Mouse (Mus musculus): ENCODE measurements around the gene Vmn1r198.
"Not testable (repeated sequence)": the region's sequence is repeated elsewhere in the genome, so short reads cannot be mapped to it uniquely, and the experiment has no call there.

The Vmn1r198 gene

GRCm38 (mm10) chr13:22350064-22350463, at the start of gene Vmn1r198:
Gene Vmn1r198 (plus strand): TSS chr13:22350364.
- in situ Hi-C loops (cut with MboI, MseI): no loop called here

DNA sequence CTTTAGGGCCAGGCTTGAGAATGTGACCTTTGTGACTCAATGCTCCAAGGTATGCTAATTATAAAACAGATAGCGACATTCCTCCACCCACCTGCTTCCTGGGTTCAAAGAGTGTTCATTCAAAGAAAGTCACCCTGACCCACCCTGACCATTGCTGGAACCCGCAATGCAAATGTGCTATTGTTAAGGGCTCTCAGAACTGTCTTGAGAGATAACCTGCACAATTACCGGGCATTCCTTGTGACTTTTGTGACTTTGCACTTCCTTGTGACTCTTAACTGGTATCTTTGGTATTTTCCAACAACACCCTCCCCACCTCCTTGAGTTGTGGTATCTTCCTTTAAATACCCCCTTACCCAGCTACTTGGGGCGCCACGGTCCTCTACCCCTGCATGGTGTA, 42.1 kb upstream of the Vmn1r198 start:
- in situ Hi-C loops (cut with MboI, MseI): not testable (repeated sequence)

GRCm38 (mm10) chr13:22315361-22315760, 34.8 kb upstream of the Vmn1r198 start:
- in situ Hi-C loops (cut with MboI, MseI): no loop called here

- in situ Hi-C loops (cut with MboI, MseI): no loop called here
Measured at GRCm38 (mm10) chr13:22317366-22317765, 32.8 kb upstream of the Vmn1r198 start.

GRCm38 (mm10) chr13:22320091-22320490, 30.1 kb upstream of the Vmn1r198 start:
- in situ Hi-C loops (cut with MboI, MseI): no loop called here

DNA sequence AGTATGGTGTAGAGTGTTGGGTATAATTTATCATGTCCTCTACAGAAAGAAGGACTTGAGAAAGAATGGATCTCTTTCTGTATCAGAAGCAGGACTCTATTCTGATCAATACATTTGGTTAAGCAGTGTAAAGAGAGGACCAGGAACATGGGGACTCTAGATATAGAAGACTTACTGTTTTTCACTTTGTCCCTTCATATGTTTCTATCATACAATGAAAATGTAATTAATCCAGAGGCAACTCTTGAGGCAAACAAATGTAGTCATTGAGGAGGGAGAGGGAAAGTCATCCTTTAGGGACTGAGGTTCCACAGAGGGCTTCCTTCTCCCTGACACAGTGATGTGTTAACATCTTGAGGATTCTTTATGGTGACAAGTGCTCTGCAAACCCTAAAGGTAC, 25.9 kb upstream of the Vmn1r198 start, which contains the start of gene Vmn1r197:
Gene Vmn1r197, plus strand, starts transcription at position 301 of the 400 bp plus-strand sequence.
- in situ Hi-C loops (cut with MboI, MseI): no loop called here

GRCm38 (mm10) chr13:22333269-22333668, 16.9 kb upstream of the Vmn1r198 start:
- in situ Hi-C loops (cut with MboI, MseI): no loop called here

- in situ Hi-C loops (cut with MboI, MseI): no loop called here
Measured at GRCm38 (mm10) chr13:22335565-22335964, 14.6 kb upstream of the Vmn1r198 start.

- in situ Hi-C loops (cut with MboI, MseI): no loop called here
Measured at GRCm38 (mm10) chr13:22350813-22351212, 649 bp downstream of the Vmn1r198 start.

DNA sequence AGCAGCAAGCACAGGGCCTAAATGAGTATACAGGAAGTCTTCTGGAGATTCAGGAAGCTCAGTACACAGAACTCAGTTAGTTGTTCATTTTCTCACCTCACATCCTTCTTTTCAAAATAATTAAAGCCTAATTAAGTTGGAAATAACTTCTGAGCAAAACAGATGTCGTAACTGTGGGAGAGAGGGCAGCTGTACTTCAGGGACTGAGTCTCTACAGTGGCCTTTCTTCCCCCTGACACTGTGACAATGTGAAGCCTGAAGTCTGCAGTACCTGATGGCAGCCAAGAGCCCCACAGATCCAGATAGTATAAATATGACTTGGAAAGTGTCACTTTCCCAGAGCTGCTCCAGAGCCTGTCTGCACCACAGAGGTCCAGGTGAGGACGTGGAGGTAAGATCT, 29.4 kb downstream of the Vmn1r198 start, which contains the start of gene Vmn1r199:
Gene Vmn1r199, plus strand, starts transcription at position 301 of the 400 bp plus-strand sequence.
- in situ Hi-C loops (cut with MboI, MseI): no loop called here

DNA sequence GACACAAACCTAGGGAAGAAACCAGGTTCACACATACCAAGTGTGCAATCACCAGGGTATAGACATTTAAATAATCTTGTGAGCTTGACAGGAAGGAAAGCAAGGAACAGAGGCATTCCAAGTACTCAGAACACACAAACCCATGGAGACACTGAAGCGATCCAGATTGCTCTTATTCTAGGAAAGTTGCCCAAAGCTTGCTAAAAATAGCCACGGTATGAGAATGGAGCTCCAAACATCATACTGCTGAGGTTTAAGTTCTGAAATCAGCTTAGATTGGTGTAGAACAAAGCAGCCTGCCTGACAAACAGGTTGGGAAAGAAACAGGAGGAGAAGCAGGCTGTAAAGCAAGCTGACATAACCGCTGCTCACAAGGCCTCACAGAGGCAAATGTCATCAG, 31.0 kb downstream of the Vmn1r198 start:
- in situ Hi-C loops (cut with MboI, MseI): not testable (repeated sequence)

GRCm38 (mm10) chr13:22383401-22383800, 33.2 kb downstream of the Vmn1r198 start:
- in situ Hi-C loops (cut with MboI, MseI): no loop called here

- in situ Hi-C loops (cut with MboI, MseI): no loop called here
Measured at GRCm38 (mm10) chr13:22387050-22387449, 36.9 kb downstream of the Vmn1r198 start.

GRCm38 (mm10) chr13:22390073-22390472, 39.9 kb downstream of the Vmn1r198 start, which contains the start of gene Vmn1r200:
Gene Vmn1r200 (plus strand): TSS chr13:22390373.
- in situ Hi-C loops (cut with MboI, MseI): no loop called here

DNA sequence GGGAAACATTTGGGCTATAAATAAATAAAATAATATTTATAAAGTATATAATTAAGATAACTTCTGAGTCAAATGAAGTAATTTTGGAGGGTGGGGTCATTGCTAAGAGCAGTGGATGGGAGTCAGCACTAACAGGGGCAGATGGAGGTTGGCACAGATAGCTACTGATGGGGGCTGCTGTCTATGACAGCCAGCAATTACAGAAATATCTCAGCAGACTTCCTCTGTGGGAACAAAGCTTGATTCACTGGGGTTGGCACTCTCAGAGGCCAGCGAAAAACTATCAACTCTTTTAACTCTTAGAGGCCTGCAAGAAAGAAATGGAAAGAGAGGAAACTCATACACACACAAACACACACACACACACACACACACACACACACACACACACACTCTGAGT, 52.8 kb downstream of the Vmn1r198 start:
- in situ Hi-C loops (cut with MboI, MseI): no loop called here

All from regulatory T cell (primary cell).